Mouse (Mus musculus) midbrain, embryonic 11.5 days (tissue): ENCODE data around the gene Cdc5l. TPM values are rescaled to one million over a fixed set of nuclear protein-coding genes. Genes with fewer than 3 reads are reported as not detected.
"Not testable (repeated sequence)": the region's sequence is repeated elsewhere in the genome, so short reads cannot be mapped to it uniquely, and the experiment has no call there.

Experiments used
- ATAC-seq: fragments of 200-750 bp; cut with Nextera tagmentation; 2 replicates; pipeline ENCODE4 v1.8.0; 2017; ENCODE audit warnings: moderate TSS enrichment, moderate library complexity; ENCODE audit not compliant: low FRiP score
- DNase-seq: peaks from one replicate; pipeline ENCODE4 v3.0.0; 2015; ENCODE audit warnings: low spot score; ENCODE audit errors: missing footprints
- H3K27ac ChIP-seq: fragments of 300-500 bp; sonication (generic); 2 replicates; pipeline ENCODE4 v1.5.1; 2014; ENCODE audit warnings: low read depth, low read length
- H3K27me3 ChIP-seq: fragments of 300-500 bp; sonication (generic); 2 replicates; pipeline ENCODE4 v1.6.1; 2014; ENCODE audit warnings: mild to moderate bottlenecking, low read length, moderate library complexity, mixed read lengths; ENCODE audit not compliant: control insufficient read depth, insufficient read depth
- H3K36me3 ChIP-seq: fragments of 300-500 bp; sonication (generic); 2 replicates; pipeline ENCODE4 v1.6.1; 2014; ENCODE audit warnings: mild to moderate bottlenecking, low read length, moderate library complexity, mixed read lengths; ENCODE audit not compliant: control insufficient read depth, insufficient read depth
- H3K4me1 ChIP-seq: fragments of 300-500 bp; sonication (generic); 2 replicates; pipeline ENCODE4 v1.6.1; 2014; ENCODE audit warnings: low read length; ENCODE audit not compliant: control insufficient read depth, insufficient read depth
- H3K4me2 ChIP-seq: fragments of 300-500 bp; sonication (generic); 2 replicates; pipeline ENCODE4 v1.6.1; 2014; ENCODE audit warnings: mild to moderate bottlenecking, moderate library complexity
- H3K4me3 ChIP-seq: fragments of 300-500 bp; sonication (generic); 2 replicates; pipeline ENCODE4 v1.5.1; 2014; ENCODE audit warnings: low read depth, low read length
- H3K9ac ChIP-seq: fragments of 300-500 bp; sonication (generic); 2 replicates; pipeline ENCODE4 v1.6.1; 2014; ENCODE audit warnings: low read length
- H3K9me3 ChIP-seq: fragments of 300-500 bp; sonication (generic); 2 replicates; pipeline ENCODE4 v1.6.1; 2016; ENCODE audit warnings: low read length; ENCODE audit not compliant: control insufficient read depth
- WGBS: fragments of 180-500 bp; shearing (Covaris S2); extraction: QIAGEN DNeasy Blood & Tissue Kit; methylation state at CpG from one replicate; pipeline ENCODE4 v1.1.7; 2014; 5-methylcytosine and 5-hydroxymethylcytosine counted together
- polyA plus RNA-seq: library from polyadenylated mRNA; unstranded; fragments of >200 nt; fragmentation: Nextera tagmentation; extraction: Ambion mirVana; gene quantifications from 2 replicates; pipeline ENCODE4 v1.2.1, GENCODE M21; 2014

The Cdc5l gene
- polyA plus RNA-seq, 1 experiment from 2014 or later: 87.9 TPM

DNA sequence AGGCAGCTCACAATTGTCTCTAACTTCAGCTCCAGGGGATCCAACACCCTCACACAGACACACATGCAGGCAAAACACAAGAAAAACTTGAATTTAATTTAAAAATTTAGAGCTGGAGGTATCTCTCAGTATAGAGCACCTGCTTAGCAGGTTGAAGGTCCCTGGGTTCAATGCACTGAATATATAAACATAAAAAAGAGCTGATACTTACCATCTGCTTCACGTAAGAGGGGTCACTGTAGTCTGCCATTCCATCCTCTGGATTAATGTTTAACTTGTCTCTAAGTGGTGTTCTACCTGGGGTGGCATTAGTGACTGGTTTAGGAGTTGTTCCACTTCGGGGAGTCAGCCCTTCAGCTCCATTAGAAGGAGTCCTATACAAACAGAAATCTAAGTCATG lies 21.9 kb downstream of the Cdc5l start:
- H3K4me1 ChIP-seq, DNase-seq, H3K27me3 ChIP-seq, H3K9me3 ChIP-seq, H3K9ac ChIP-seq, ATAC-seq, H3K4me3 ChIP-seq, H3K27ac ChIP-seq, H3K4me2 ChIP-seq: not testable (repeated sequence)
- 90% methylated on average over 2 of the region's 2 CpGs for WGBS
- peaks cover 32% of the 10 kb centered on the region for H3K36me3 ChIP-seq

DNA sequence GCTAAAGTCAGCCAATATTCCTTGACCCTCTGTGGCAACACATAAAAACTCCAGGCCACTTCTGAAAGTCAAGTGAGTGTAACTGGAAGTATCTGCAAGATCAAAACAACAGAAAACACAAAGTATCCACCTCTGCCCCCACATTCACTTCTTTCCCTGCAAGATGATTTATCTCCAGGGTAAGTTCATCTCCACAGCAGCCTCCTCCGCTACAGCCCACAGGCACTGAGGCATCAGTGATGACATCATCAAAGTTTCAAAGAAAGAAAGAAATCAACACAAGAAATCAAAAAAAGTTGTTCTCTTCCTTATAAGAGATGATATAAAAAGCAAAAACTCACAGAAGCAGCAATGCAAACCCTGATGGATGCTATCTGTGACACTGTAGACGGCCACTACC lies 24.8 kb downstream of the Cdc5l start:
- ATAC-seq: no peak
- Histone ChIP-seq H3K9ac (no peak overlapping the region), H3K27ac (no peak overlapping the region), H3K4me2 (no peak overlapping the region), H3K4me1 (no peaks in the 10 kb centered on the region), H3K36me3 (peaks cover 26% of the 10 kb centered on the region), H3K27me3 (no peaks in the 10 kb centered on the region), H3K9me3 (no peaks in the 10 kb centered on the region), H3K4me3 (no peak overlapping the region)
- no peak for DNase-seq
- 92% methylated on average over 2 of the region's 2 CpGs for WGBS

DNA sequence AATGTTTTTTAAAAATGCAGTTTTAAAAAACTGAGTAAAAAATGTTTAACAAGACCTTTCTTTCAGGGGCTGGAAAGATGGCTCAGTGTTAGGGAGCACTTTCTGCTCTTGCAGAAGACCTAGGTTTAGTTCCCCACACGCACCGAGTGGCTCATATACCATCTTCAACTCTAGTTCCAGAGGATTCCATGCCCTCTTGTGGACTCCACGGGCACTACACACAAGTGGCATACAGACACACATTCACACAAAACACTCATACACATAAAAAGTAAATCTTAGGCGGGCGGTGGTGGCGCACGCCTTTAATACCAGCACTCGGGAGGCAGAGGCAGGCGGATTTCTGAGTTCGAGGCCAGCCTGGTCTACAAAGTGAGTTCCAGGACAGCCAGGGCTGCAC lies 27.3 kb downstream of the Cdc5l start:
- Histone ChIP-seq H3K9me3 (no peaks in the 10 kb centered on the region), H3K9ac (no peak overlapping the region), H3K27me3 (no peaks in the 10 kb centered on the region), H3K4me2 (no peak overlapping the region), H3K4me1 (no peaks in the 10 kb centered on the region), H3K36me3 (peaks cover 22% of the 10 kb centered on the region), H3K4me3 (no peak overlapping the region), H3K27ac (no peak overlapping the region)
- DNase-seq (no peak), ATAC-seq (no peak)
- WGBS: 94% methylated on average over 10 of the region's 10 CpGs

DNA sequence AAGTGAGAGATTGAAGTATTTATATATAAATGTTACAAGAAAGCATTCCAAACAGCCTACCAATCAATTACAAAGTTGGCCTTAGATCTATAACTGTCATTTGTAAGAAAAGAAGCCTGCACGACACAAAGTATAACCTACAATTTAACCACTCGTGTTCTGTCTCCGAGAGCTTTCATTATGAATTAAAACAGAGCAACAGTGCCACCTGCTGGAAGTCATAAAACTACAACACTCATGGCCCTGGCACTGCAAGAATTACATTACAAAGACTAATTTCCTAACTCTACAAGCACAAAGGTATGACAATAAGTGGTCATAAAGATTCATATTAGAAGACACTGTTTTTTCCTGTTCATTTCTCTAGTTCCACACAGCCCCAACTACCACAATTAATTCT lies 30.3 kb downstream of the Cdc5l start:
- H3K9ac ChIP-seq: no peak overlapping the region
- H3K9me3 ChIP-seq: no peaks in the 10 kb centered on the region
- 33% methylated on average over 3 of the region's 3 CpGs for WGBS
- no peaks in the 10 kb centered on the region for H3K4me1 ChIP-seq
- no peak overlapping the region for H3K4me2 ChIP-seq
- DNase-seq: peak; percentile 93
- no peak overlapping the region for H3K4me3 ChIP-seq
- ATAC-seq: no peak
- no peaks in the 10 kb centered on the region for H3K27me3 ChIP-seq
- no peak overlapping the region for H3K27ac ChIP-seq
- H3K36me3 ChIP-seq: peaks cover 15% of the 10 kb centered on the region

DNA sequence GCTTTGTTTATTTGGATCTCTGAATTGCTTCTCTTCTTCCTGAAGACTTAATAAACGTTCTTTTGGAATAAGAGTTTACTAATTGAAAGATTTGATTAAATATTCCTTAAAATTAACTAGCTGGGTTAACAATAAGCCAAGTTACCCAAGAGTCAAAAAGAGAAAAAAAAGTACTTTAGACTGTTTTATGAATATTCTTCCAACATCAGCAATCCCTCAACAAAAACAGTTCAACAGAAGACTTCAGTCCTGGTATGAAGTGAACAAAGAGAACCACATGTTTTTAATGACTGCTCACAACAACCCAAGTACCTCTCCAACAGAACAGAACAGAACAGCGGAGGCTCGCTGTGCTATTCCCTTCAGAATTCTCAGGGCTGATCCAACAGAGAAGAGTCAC lies 30.9 kb downstream of the Cdc5l start:
- Histone ChIP-seq H3K4me2 (no peak overlapping the region), H3K27ac (no peak overlapping the region), H3K36me3 (peaks cover 12% of the 10 kb centered on the region), H3K9me3 (no peaks in the 10 kb centered on the region), H3K4me1 (no peaks in the 10 kb centered on the region), H3K4me3 (no peak overlapping the region), H3K9ac (no peak overlapping the region), H3K27me3 (no peaks in the 10 kb centered on the region)
- DNase-seq: no peak
- no peak for ATAC-seq
- 87% methylated on average over 3 of the region's 3 CpGs for WGBS

DNA sequence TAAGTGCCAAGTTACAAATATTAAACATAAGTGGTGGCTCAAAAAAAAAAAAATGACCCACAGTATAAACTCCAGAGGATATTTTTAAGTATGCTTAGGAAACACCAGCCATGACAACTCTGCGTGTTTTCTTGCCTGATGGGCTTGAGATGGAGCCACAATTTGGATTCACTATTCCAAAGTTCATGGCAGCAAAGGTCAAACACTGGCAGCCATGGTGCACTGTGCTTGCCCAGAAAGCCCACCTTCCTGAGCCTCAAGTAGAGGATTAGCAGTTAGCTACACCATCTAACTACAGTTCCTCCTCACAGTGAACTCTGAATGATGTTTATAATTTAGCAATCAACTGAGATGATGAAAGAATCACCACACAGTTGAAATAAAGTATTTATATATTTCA lies 31.4 kb downstream of the Cdc5l start:
- WGBS: 100% methylated on average over 1 of the region's 1 CpGs
- Histone ChIP-seq H3K4me3 (no peak overlapping the region), H3K27me3 (no peaks in the 10 kb centered on the region), H3K27ac (no peak overlapping the region), H3K9me3 (no peaks in the 10 kb centered on the region), H3K9ac (no peak overlapping the region), H3K36me3 (peaks cover 7% of the 10 kb centered on the region), H3K4me2 (no peak overlapping the region), H3K4me1 (no peaks in the 10 kb centered on the region)
- ATAC-seq (no peak), DNase-seq (no peak)

DNA sequence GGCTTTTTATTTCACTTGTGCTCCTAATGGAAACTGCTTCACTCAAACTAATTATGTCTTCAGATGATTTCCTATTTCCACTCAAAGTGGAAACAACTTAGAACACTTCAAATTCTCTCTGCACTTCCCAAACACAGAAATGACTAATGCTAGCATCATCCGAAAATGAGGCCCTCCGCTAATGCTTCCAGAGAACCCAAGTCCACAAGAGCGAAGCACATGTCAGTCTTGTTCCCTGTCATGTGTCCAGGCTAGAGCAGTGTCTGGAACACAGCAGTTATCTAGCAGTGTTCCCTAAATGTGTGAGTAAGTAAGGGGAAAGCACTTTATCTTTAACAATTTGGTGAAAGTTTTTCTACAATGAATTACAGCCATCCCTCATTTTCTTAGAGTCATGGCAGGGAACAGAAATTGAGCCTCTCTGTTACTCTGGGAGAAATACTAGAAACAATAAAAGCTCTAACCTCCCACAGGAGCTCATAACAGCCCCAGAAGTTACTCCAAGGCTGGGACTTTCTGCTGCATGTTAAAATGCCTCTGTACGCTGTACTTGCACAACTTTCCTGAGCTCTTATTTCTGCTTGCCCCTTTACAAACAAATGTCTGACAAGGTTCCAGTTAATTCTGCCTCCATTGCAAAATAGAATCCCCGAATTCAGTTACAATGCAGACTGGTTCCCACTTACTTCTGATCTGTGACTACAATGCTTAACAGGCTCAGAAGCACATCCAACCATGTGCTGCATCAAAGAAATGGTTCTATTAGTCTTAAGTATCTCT lies 32.2 kb downstream of the Cdc5l start:
- H3K27me3 ChIP-seq: no peaks in the 10 kb centered on the region
- H3K4me2 ChIP-seq: no peak overlapping the region
- H3K36me3 ChIP-seq: peaks cover 6% of the 10 kb centered on the region
- 94% methylated on average over 5 of the region's 5 CpGs for WGBS
- H3K4me3 ChIP-seq: no peak overlapping the region
- H3K27ac ChIP-seq: no peak overlapping the region
- H3K9me3 ChIP-seq: no peaks in the 10 kb centered on the region
- DNase-seq (no peak), ATAC-seq (no peak)
- H3K4me1 ChIP-seq: no peaks in the 10 kb centered on the region
- H3K9ac ChIP-seq: no peak overlapping the region

DNA sequence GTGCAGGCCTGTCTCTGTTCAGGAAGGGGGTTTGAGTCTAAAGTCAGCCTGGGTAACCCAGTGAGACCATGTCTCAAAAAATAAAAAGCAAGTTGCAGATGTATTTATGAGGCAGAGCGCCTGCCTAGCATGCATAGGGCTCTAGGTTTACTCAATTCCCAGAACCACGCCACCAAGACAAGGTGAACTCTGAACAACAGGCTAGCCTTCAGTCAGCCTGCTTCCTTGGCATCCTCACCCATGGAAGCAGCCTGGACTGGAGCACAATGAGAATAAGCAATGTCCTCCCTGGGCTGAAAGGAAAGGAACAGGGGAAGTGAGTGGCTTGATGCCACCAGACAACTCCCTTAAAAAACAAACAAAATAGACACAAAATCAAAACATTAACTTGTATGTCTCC lies 35.5 kb downstream of the Cdc5l start:
- WGBS: 95% methylated on average over 2 of the region's 2 CpGs
- no peak overlapping the region for H3K4me2 ChIP-seq
- no peak overlapping the region for H3K9ac ChIP-seq
- H3K27ac ChIP-seq: no peak overlapping the region
- no peak for ATAC-seq
- no peaks in the 10 kb centered on the region for H3K9me3 ChIP-seq
- no peaks in the 10 kb centered on the region for H3K27me3 ChIP-seq
- H3K36me3 ChIP-seq: peaks cover 3% of the 10 kb centered on the region; the same call in 1 of the 2 replicates
- no peaks in the 10 kb centered on the region for H3K4me1 ChIP-seq
- DNase-seq: no peak
- no peak overlapping the region for H3K4me3 ChIP-seq

DNA sequence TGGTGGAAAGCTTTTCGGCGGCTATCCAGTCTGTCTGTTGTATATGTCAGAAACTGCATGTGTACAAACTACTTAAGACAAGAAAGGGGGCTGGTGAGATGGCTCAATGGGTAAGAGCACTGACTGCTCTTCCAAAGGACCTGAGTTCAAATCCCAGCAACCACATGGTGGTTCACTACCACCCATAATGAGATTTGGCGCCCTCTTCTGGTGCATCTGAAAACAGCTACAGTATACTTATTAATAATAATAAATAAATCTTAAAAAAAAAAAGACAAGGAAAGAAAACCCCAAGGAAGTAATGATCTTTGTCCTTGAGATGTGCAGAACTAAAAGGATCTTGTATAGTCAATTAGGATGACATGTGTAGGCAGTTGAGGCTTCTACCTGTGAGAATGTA lies 36.0 kb downstream of the Cdc5l start:
- Histone ChIP-seq H3K4me1 (no peaks in the 10 kb centered on the region), H3K4me2 (no peak overlapping the region), H3K9me3 (no peaks in the 10 kb centered on the region), H3K36me3 (peaks cover 5% of the 10 kb centered on the region; the same call in 1 of the 2 replicates), H3K4me3 (no peak overlapping the region), H3K9ac (no peak overlapping the region), H3K27me3 (no peaks in the 10 kb centered on the region), H3K27ac (no peak overlapping the region)
- ATAC-seq: no peak
- DNase-seq: no peak
- 71% methylated on average over 3 of the region's 3 CpGs for WGBS
